Mouse (Mus musculus) MEL (cell line): ENCODE measurements around the gene Kcnip1. TPM values are rescaled to one million over a fixed set of nuclear protein-coding genes. Genes with fewer than 3 reads are reported as not detected.

Source experiments
- DNase-seq: peaks from one replicate; pipeline ENCODE4 v3.0.0; 2011; ENCODE audit warnings: low read depth, low spot score
- H3K27ac ChIP-seq: 2 replicates; pipeline ENCODE4 v1.5.1; 2012; ENCODE audit warnings: low read depth, mild to moderate bottlenecking, control low read depth, low read length, moderate library complexity; ENCODE audit not compliant: control insufficient read depth
- H3K27me3 ChIP-seq, 2 experiments: fragments of 150-350 bp in 1 of 2; sonication (generic) in 1 of 2; 2 replicates each; pipeline ENCODE4 v1.6.1; 2012; ENCODE audit warnings: low read length in 2 of 2, mild to moderate bottlenecking in 2 of 2, improper control_type of control experiment in 1 of 2, moderate library complexity in 1 of 2; ENCODE audit not compliant: insufficient read depth in 2 of 2, control insufficient read depth in 1 of 2
- H3K36me3 ChIP-seq, 2 experiments: 2 replicates each; pipeline ENCODE4 v1.6.1; 2012 to 2014; ENCODE audit warnings: low read length in 2 of 2, improper control_type of control experiment in 1 of 2, inconsistent platforms in 1 of 2, mild to moderate bottlenecking in 1 of 2; ENCODE audit not compliant: insufficient read depth in 2 of 2, control insufficient read depth in 1 of 2
- H3K4me1 ChIP-seq, 2 experiments: fragments of 150-350 bp in 1 of 2; sonication (generic) in 1 of 2; 2 replicates each; pipeline ENCODE4 v1.6.1; 2012; ENCODE audit warnings: low read length in 2 of 2, improper control_type of control experiment in 1 of 2, mild to moderate bottlenecking in 1 of 2; ENCODE audit not compliant: insufficient read depth in 2 of 2, control insufficient read depth in 1 of 2
- H3K4me3 ChIP-seq, 2 experiments: fragments of 150-350 bp in 1 of 2; sonication (generic) in 1 of 2; 2 replicates each; pipeline ENCODE4 v1.5.1; 2012; ENCODE audit warnings: low read depth in 2 of 2, low read length in 2 of 2, mild to moderate bottlenecking in 2 of 2, moderate library complexity in 2 of 2, control low read depth in 1 of 2, improper control_type of control experiment in 1 of 2; ENCODE audit not compliant: control insufficient read depth in 1 of 2, insufficient read depth in 1 of 2
- H3K79me2 ChIP-seq: 2 replicates; pipeline ENCODE4 v1.6.1; 2012; ENCODE audit warnings: mild to moderate bottlenecking, low read length, moderate library complexity; ENCODE audit not compliant: control insufficient read depth, poor library complexity, insufficient read depth
- H3K9ac ChIP-seq: 2 replicates; pipeline ENCODE4 v1.6.1; 2012; ENCODE audit warnings: low read depth, mild to moderate bottlenecking, control low read depth, low read length, moderate library complexity; ENCODE audit not compliant: control insufficient read depth, poor library complexity, severe bottlenecking
- H3K9me3 ChIP-seq: fragments of 150-350 bp; sonication (generic); replicated peaks from 2 replicates; pipeline ENCODE4 v1.6.1; 2012; ENCODE audit warnings: mild to moderate bottlenecking, low read length, improper control_type of control experiment, moderate library complexity; ENCODE audit not compliant: insufficient read depth
- CHD2 ChIP-seq: IDR thresholded peaks from 2 replicates; pipeline ENCODE4 v1.6.1; 2011; ENCODE audit warnings: low read length, improper control_type of control experiment
- CTCF ChIP-seq, 3 experiments: IDR thresholded peaks in 2 of 3; conservative IDR thresholded peaks in 1 of 3; 2 replicates each; pipeline ENCODE4 v1.5.1; 2011 to 2012; ENCODE audit warnings: low read length in 3 of 3, low read depth in 2 of 3, mild to moderate bottlenecking in 2 of 3, improper control_type of control experiment in 1 of 3, inconsistent platforms in 1 of 3, mixed read lengths in 1 of 3, moderate library complexity in 1 of 3; ENCODE audit not compliant: control insufficient read depth in 1 of 3, insufficient read depth in 1 of 3, poor library complexity in 1 of 3, severe bottlenecking in 1 of 3
- E2F4 ChIP-seq: IDR thresholded peaks from 2 replicates; pipeline ENCODE4 v1.6.1; 2011; ENCODE audit warnings: low read depth, low read length, improper control_type of control experiment, borderline replicate concordance
- ELF1 ChIP-seq: IDR thresholded peaks from 2 replicates; pipeline ENCODE4 v1.6.1; 2014; ENCODE audit warnings: low read depth, mild to moderate bottlenecking, inconsistent platforms, low read length, improper control_type of control experiment, moderate library complexity
- GABPA ChIP-seq: IDR thresholded peaks from 2 replicates; pipeline ENCODE4 v1.6.1; 2012; ENCODE audit warnings: low read depth, mild to moderate bottlenecking, inconsistent platforms, low read length, improper control_type of control experiment, moderate library complexity
- HCFC1 ChIP-seq: IDR thresholded peaks from 2 replicates; pipeline ENCODE4 v1.6.1; 2012; ENCODE audit warnings: low read depth, mild to moderate bottlenecking, inconsistent platforms, low read length, improper control_type of control experiment, moderate library complexity
- JUND ChIP-seq: IDR thresholded peaks from 2 replicates; pipeline ENCODE4 v1.6.1; 2011; ENCODE audit warnings: low read depth, mild to moderate bottlenecking, improper control_type of control experiment, low read length
- MAFK ChIP-seq: IDR thresholded peaks from 2 replicates; pipeline ENCODE4 v1.6.1; 2011; ENCODE audit warnings: low read depth, mild to moderate bottlenecking, low read length, improper control_type of control experiment, borderline replicate concordance
- MYC ChIP-seq: IDR thresholded peaks from 2 replicates; pipeline ENCODE4 v1.6.1; 2011; ENCODE audit warnings: low read depth, mild to moderate bottlenecking, low read length, improper control_type of control experiment, moderate library complexity
- POLR2A ChIP-seq, 2 experiments: IDR thresholded peaks; 2 replicates each; pipeline ENCODE4 v1.6.1; 2011 to 2012; ENCODE audit warnings: low read length in 2 of 2, mild to moderate bottlenecking in 2 of 2, control low read depth in 1 of 2, improper control_type of control experiment in 1 of 2, low read depth in 1 of 2, moderate library complexity in 1 of 2; ENCODE audit not compliant: control insufficient read depth in 1 of 2, insufficient read depth in 1 of 2, poor library complexity in 1 of 2
- POLR2AphosphoS5 ChIP-seq: IDR thresholded peaks from 2 replicates; pipeline ENCODE4 v1.6.1; 2012; ENCODE audit warnings: low read depth, borderline replicate concordance, mild to moderate bottlenecking, inconsistent platforms, low read length, moderate library complexity, mixed read lengths
- RCOR1 ChIP-seq: IDR thresholded peaks from 2 replicates; pipeline ENCODE4 v1.6.1; 2012; ENCODE audit warnings: low read depth, mild to moderate bottlenecking, inconsistent platforms, low read length, improper control_type of control experiment
- SIN3A ChIP-seq: IDR thresholded peaks from 2 replicates; pipeline ENCODE4 v1.6.1; 2012; ENCODE audit warnings: low read length, improper control_type of control experiment, inconsistent platforms
- SMC3 ChIP-seq: IDR thresholded peaks from 2 replicates; pipeline ENCODE4 v1.6.1; 2011; ENCODE audit warnings: low read depth, low read length, improper control_type of control experiment
- USF1 ChIP-seq: IDR thresholded peaks from 2 replicates; pipeline ENCODE4 v1.6.1; 2014; ENCODE audit warnings: low read depth, mild to moderate bottlenecking, inconsistent platforms, low read length, improper control_type of control experiment, moderate library complexity
- ZNF384 ChIP-seq: IDR thresholded peaks from 2 replicates; pipeline ENCODE4 v1.6.1; 2012; ENCODE audit warnings: low read depth, mild to moderate bottlenecking, inconsistent platforms, low read length, improper control_type of control experiment
- polyA plus RNA-seq, 2 experiments: library from polyadenylated mRNA; stranded (reverse) in 1 of 2; unstranded in 1 of 2; fragments of >175 nt in 1 of 2; fragments of >200 nt in 1 of 2; gene quantifications; 2 replicates each; pipeline versions ENCODE4 v1.2.1 to v1.2.4; 2012; ENCODE audit warnings: low replicate concordance in 2 of 2, low read depth in 1 of 2; ENCODE audit not compliant: insufficient read length in 2 of 2, insufficient read depth in 1 of 2, missing spikeins in 1 of 2
- total RNA-seq: library from RNA; depleted of rRNA; stranded (reverse); fragments of 300-350 nt; gene quantifications from 2 replicates; pipeline ENCODE4 v1.2.3, GENCODE M21; 2012

The Kcnip1 gene
- total and polyA plus RNA-seq, 3 experiments, result 0.04 to 0.06 TPM; not detected in 1

GRCm38 (mm10) chr11:33787362-33787761 lies 205.6 kb downstream of the Kcnip1 start:
- Histone ChIP-seq H3K36me3 (no peaks in the 10 kb centered on the region), H3K4me3 (no peak overlapping the region), H3K9ac (no peak overlapping the region), H3K27ac (no peak overlapping the region), H3K79me2 (no peaks in the 10 kb centered on the region), H3K9me3 (no peaks in the 10 kb centered on the region), H3K27me3 (peaks cover 0 to 2% of the 10 kb centered on the region in 2 experiments; a peak in 3 of 4 replicates), H3K4me1 (no peaks in the 10 kb centered on the region)
- TF ChIP-seq ZNF384 (peak; percentile 79), CHD2 (no peak), SIN3A (peak; percentile 48; the same call in 1 of the 2 replicates)
- peak; percentile 78 for DNase-seq

- TF ChIP-seq ZNF384 (no peak), SMC3 (no peak), MYC (no peak), GABPA (no peak), MAFK (no peak), RCOR1 (no peak)
- Histone ChIP-seq H3K4me3 (no peak overlapping the region), H3K27me3 (peaks cover 0 to 1% of the 10 kb centered on the region in 2 experiments; a peak in 2 of 4 replicates), H3K79me2 (no peaks in the 10 kb centered on the region), H3K4me1 (no peaks in the 10 kb centered on the region), H3K9me3 (no peaks in the 10 kb centered on the region), H3K9ac (no peak overlapping the region), H3K36me3 (no peaks in the 10 kb centered on the region), H3K27ac (no peak overlapping the region)
- DNase-seq, result no peak
Observed at GRCm38 (mm10) chr11:33786572-33786971, 206.4 kb downstream of the Kcnip1 start.

- TF ChIP-seq POLR2AphosphoS5, result no peak
- TF ChIP-seq SIN3A, result no peak
- no peak for TF ChIP-seq E2F4
- TF ChIP-seq MYC, result no peak
- TF ChIP-seq CTCF (IDR thresholded peaks at IDR 0.05 in 2 of 3, conservative IDR thresholded peaks at IDR 0.05 in 1 of 3; ENCODE audit: control insufficient read depth in 1 of 3, insufficient read depth in 1 of 3, low read depth in 2 of 3, low read length in 3 of 3, poor library complexity in 1 of 3, severe bottlenecking in 1 of 3), result no peak
- TF ChIP-seq POLR2A (IDR thresholded peaks at IDR 0.05; ENCODE audit: control insufficient read depth in 1 of 2, insufficient read depth in 1 of 2, low read depth in 1 of 2, low read length in 2 of 2, poor library complexity in 1 of 2), result no peak
- TF ChIP-seq USF1, result no peak
- TF ChIP-seq HCFC1, result no peak
- no peak for TF ChIP-seq ELF1
- no peak for TF ChIP-seq JUND
- TF ChIP-seq RCOR1, result no peak
- no peaks in the 10 kb centered on the region for H3K4me1 ChIP-seq
- H3K27me3 ChIP-seq, result peaks cover 6 to 10% of the 10 kb centered on the region in 2 experiments
- DNase-seq, result no peak
- no peak overlapping the region for H3K4me3 ChIP-seq
- no peaks in the 10 kb centered on the region for H3K9me3 ChIP-seq
- H3K27ac ChIP-seq, result no peak overlapping the region
- no peaks in the 10 kb centered on the region for H3K36me3 ChIP-seq
- H3K79me2 ChIP-seq, result no peaks in the 10 kb centered on the region
- no peak overlapping the region for H3K9ac ChIP-seq
Observed at GRCm38 (mm10) chr11:33781561-33781971, 211.4 kb downstream of the Kcnip1 start.
